Mouse (Mus musculus): ENCODE measurements at regions not wholly inside any gene's neighbourhood (a gene's known extent, or its start where the extent isn't known, plus 50 kb on each side); places are given as distances from the start of the nearest gene placed in this dataset.

DNA sequence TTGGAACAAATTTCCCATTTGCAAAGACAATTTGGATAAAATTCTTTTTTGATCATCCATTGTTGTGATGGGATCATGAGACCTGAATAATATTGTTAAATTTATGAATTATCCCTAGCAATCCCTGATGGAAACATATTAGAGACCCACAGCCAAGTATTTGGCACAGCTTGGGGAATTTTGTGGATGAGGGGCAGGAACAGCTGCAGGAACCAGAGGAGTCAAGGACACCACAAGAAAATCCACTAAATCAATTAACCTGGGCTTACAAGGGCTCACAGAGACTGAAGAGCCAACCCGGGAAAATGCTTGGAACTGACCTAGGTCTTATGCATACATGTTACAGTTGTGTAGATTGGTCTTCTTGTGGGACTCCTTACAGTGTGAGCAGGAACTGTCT lies 311.6 kb upstream of the Robo2 start:
- no peak for TF ChIP-seq CTCF (IDR thresholded peaks at IDR 0.05; ENCODE audit: control insufficient read depth, insufficient read depth, insufficient replicate concordance, low read depth, low read length)
- TF ChIP-seq POLR2A (IDR thresholded peaks at IDR 0.05; ENCODE audit: control insufficient read depth, low read depth, low read length): no peak

Measured in testis, adult 2 months (tissue).